Mouse (Mus musculus) forebrain, embryonic 11.5 days (tissue): ENCODE data around the gene Alox15. TPM values are rescaled to one million over a fixed set of nuclear protein-coding genes. Genes with fewer than 3 reads are reported as not detected.

Source experiments
- ATAC-seq: fragments of 200-750 bp; cut with Nextera tagmentation; replicated peaks from 2 replicates; pipeline ENCODE4 v1.8.0; 2017; ENCODE audit warnings: moderate TSS enrichment; ENCODE audit not compliant: low FRiP score
- DNase-seq: peaks from one replicate; pipeline ENCODE4 v3.0.0-alpha.2; 2017; ENCODE audit warnings: low spot score
- H3K27ac ChIP-seq: fragments of 300-500 bp; sonication (generic); 2 replicates; pipeline ENCODE4 v1.5.1; 2014; ENCODE audit warnings: low read depth, low read length
- H3K27me3 ChIP-seq: fragments of 300-500 bp; sonication (generic); 2 replicates; pipeline ENCODE4 v1.6.1; 2014; ENCODE audit warnings: mild to moderate bottlenecking, low read length, mixed read lengths; ENCODE audit not compliant: control insufficient read depth, insufficient read depth
- H3K36me3 ChIP-seq: fragments of 300-500 bp; sonication (generic); 2 replicates; pipeline ENCODE4 v1.6.1; 2014; ENCODE audit warnings: mild to moderate bottlenecking, low read length, moderate library complexity, mixed read lengths; ENCODE audit not compliant: control insufficient read depth, insufficient read depth
- H3K4me1 ChIP-seq: fragments of 300-500 bp; sonication (generic); replicated peaks from 2 replicates; pipeline ENCODE4 v1.6.1; 2014; ENCODE audit warnings: low read length, mixed read lengths; ENCODE audit not compliant: control insufficient read depth, insufficient read depth
- H3K4me2 ChIP-seq: fragments of 300-500 bp; sonication (generic); 2 replicates; pipeline ENCODE4 v1.6.1; 2014; ENCODE audit warnings: low read depth, mild to moderate bottlenecking, low read length, moderate library complexity, mixed read lengths; ENCODE audit not compliant: severe bottlenecking
- H3K4me3 ChIP-seq: fragments of 300-500 bp; sonication (generic); 2 replicates; pipeline ENCODE4 v1.5.1; 2014; ENCODE audit warnings: low read depth, low read length
- H3K9ac ChIP-seq: fragments of 300-500 bp; sonication (generic); 2 replicates; pipeline ENCODE4 v1.6.1; 2014; ENCODE audit warnings: low read length
- H3K9me3 ChIP-seq: fragments of 300-500 bp; sonication (generic); 2 replicates; pipeline ENCODE4 v1.6.1; 2016; ENCODE audit warnings: low read length, mixed read lengths; ENCODE audit not compliant: control insufficient read depth
- WGBS: fragments of 180-500 bp; shearing (Covaris S2); extraction: QIAGEN DNeasy Blood & Tissue Kit; methylation state at CpG from one replicate; pipeline ENCODE4 v1.1.7; 2014; 5-methylcytosine and 5-hydroxymethylcytosine counted together
- polyA plus RNA-seq: library from polyadenylated mRNA; unstranded; fragments of >200 nt; fragmentation: Nextera tagmentation; extraction: Ambion mirVana; gene quantifications from 2 replicates; pipeline ENCODE4 v1.2.1, GENCODE M21; 2014

Gene Alox15
- polyA plus RNA-seq, 1 experiment from 2014 or later, result 0.17 TPM

- H3K27me3 ChIP-seq, result peaks cover 15% of the 10 kb centered on the region
- no peaks in the 10 kb centered on the region for H3K4me1 ChIP-seq
- H3K9me3 ChIP-seq, result no peaks in the 10 kb centered on the region
- no peaks in the 10 kb centered on the region for H3K36me3 ChIP-seq
- H3K4me2 ChIP-seq, result no peak overlapping the region
- DNase-seq (no peak), ATAC-seq (no peak)
- H3K9ac ChIP-seq, result no peak overlapping the region
- H3K4me3 ChIP-seq, result no peak overlapping the region
- H3K27ac ChIP-seq, result no peak overlapping the region
- WGBS, result 90% methylated on average over 8 of the region's 8 CpGs
These were observed 27.1 kb downstream of the Alox15 start for GRCm38 (mm10) chr11:70324726-70325125.

GRCm38 (mm10) chr11:70322528-70322927 is 29.3 kb downstream of the Alox15 start, which contains the start of gene Alox12e:
Alox12e (minus strand) TSS chr11:70322628.
- Histone ChIP-seq H3K4me2 (0 out of 2 replicates have a peak within 1 kb of the TSS, but pooled peaks have one; percentile 27), H3K9me3 (no peaks in the 10 kb centered on the region)

GRCm38 (mm10) chr11:70321664-70322063 is 30.2 kb downstream of the Alox15 start:
- H3K9ac ChIP-seq, result no peak overlapping the region
- no peaks in the 10 kb centered on the region for H3K9me3 ChIP-seq
- under 1% methylated on average over 15 of the region's 15 CpGs for WGBS
- H3K27ac ChIP-seq, result no peak overlapping the region
- H3K4me3 ChIP-seq, result no peak overlapping the region
- H3K4me2 ChIP-seq, result 0 out of 2 replicates have a peak overlapping the region, but pooled peaks have one; percentile 27
- H3K4me1 ChIP-seq, result no peaks in the 10 kb centered on the region
- H3K27me3 ChIP-seq, result peaks cover 15% of the 10 kb centered on the region
- ATAC-seq, result no peak
- DNase-seq, result peak; percentile 87
- H3K36me3 ChIP-seq, result no peaks in the 10 kb centered on the region

More at GRCm38 (mm10) chr11:70322528-70322927, 29.3 kb downstream of the Alox15 start, which contains the start of gene Alox12e:
- Histone ChIP-seq H3K9ac (no peak within 1 kb of the TSS), H3K36me3 (no peaks in the 10 kb centered on the region), H3K4me3 (no peak within 1 kb of the TSS), H3K27me3 (peaks cover 15% of the 10 kb centered on the region), H3K27ac (no peak within 1 kb of the TSS), H3K4me1 (no peaks in the 10 kb centered on the region)
- WGBS, result 35% methylated on average over 7 of the region's 7 CpGs
- DNase-seq (no peak), ATAC-seq (no peak)

- Histone ChIP-seq H3K4me2 (no peak overlapping the region), H3K27ac (no peak overlapping the region), H3K4me3 (no peak overlapping the region), H3K4me1 (no peaks in the 10 kb centered on the region), H3K27me3 (peaks cover 15% of the 10 kb centered on the region), H3K9me3 (no peaks in the 10 kb centered on the region), H3K9ac (no peak overlapping the region), H3K36me3 (no peaks in the 10 kb centered on the region)
- ATAC-seq, result no peak
- WGBS, result 80% methylated on average over 12 of the region's 12 CpGs
- no peak for DNase-seq
These were observed 32.2 kb downstream of the Alox15 start for GRCm38 (mm10) chr11:70319614-70320013.

- Histone ChIP-seq H3K36me3 (no peaks in the 10 kb centered on the region), H3K4me1 (no peaks in the 10 kb centered on the region), H3K27me3 (no peaks in the 10 kb centered on the region), H3K4me3 (no peak overlapping the region), H3K27ac (no peak overlapping the region), H3K4me2 (no peak overlapping the region), H3K9me3 (no peaks in the 10 kb centered on the region), H3K9ac (no peak overlapping the region)
- 45% methylated on average over 7 of the region's 7 CpGs for WGBS
- no peak for DNase-seq
- ATAC-seq, result no peak
These were observed 38.0 kb downstream of the Alox15 start for GRCm38 (mm10) chr11:70313833-70314232.

GRCm38 (mm10) chr11:70309341-70309740 is 42.5 kb downstream of the Alox15 start:
- H3K36me3 ChIP-seq, result no peaks in the 10 kb centered on the region
- H3K27ac ChIP-seq, result no peak overlapping the region
- no peak for DNase-seq
- H3K4me3 ChIP-seq, result no peak overlapping the region
- H3K4me1 ChIP-seq, result no peaks in the 10 kb centered on the region
- H3K9ac ChIP-seq, result no peak overlapping the region
- H3K27me3 ChIP-seq, result no peaks in the 10 kb centered on the region
- H3K4me2 ChIP-seq, result no peak overlapping the region
- WGBS, result 35% methylated on average over 9 of the region's 9 CpGs
- H3K9me3 ChIP-seq, result no peaks in the 10 kb centered on the region
- no peak for ATAC-seq

GRCm38 (mm10) chr11:70308296-70308695 is 43.5 kb downstream of the Alox15 start:
- WGBS, result 95% methylated on average over 2 of the region's 2 CpGs
- no peak for DNase-seq

GRCm38 (mm10) chr11:70306159-70306558 is 45.7 kb downstream of the Alox15 start:
- H3K9ac ChIP-seq, result no peak overlapping the region
- no peaks in the 10 kb centered on the region for H3K36me3 ChIP-seq
- DNase-seq, result no peak

More at GRCm38 (mm10) chr11:70308296-70308695, 43.5 kb downstream of the Alox15 start:
- Histone ChIP-seq H3K4me2 (no peak overlapping the region), H3K9ac (no peak overlapping the region), H3K27me3 (no peaks in the 10 kb centered on the region), H3K4me3 (no peak overlapping the region), H3K4me1 (no peaks in the 10 kb centered on the region), H3K9me3 (no peaks in the 10 kb centered on the region), H3K27ac (no peak overlapping the region), H3K36me3 (no peaks in the 10 kb centered on the region)
- no peak for ATAC-seq

GRCm38 (mm10) chr11:70302293-70302692 is 49.5 kb downstream of the Alox15 start:
- H3K27ac ChIP-seq, result no peak overlapping the region
- DNase-seq (no peak), ATAC-seq (no peak)
- H3K9ac ChIP-seq, result no peak overlapping the region
- 85% methylated on average over 4 of the region's 4 CpGs for WGBS
- H3K4me2 ChIP-seq, result no peak overlapping the region
- no peaks in the 10 kb centered on the region; the same call in 1 of the 2 replicates for H3K9me3 ChIP-seq
- no peaks in the 10 kb centered on the region for H3K36me3 ChIP-seq
- H3K27me3 ChIP-seq, result no peaks in the 10 kb centered on the region
- H3K4me1 ChIP-seq, result no peaks in the 10 kb centered on the region
- no peak overlapping the region for H3K4me3 ChIP-seq

More at GRCm38 (mm10) chr11:70306159-70306558, 45.7 kb downstream of the Alox15 start:
- Histone ChIP-seq H3K27me3 (no peaks in the 10 kb centered on the region), H3K9me3 (no peaks in the 10 kb centered on the region; the same call in 1 of the 2 replicates), H3K27ac (no peak overlapping the region), H3K4me3 (no peak overlapping the region), H3K4me1 (no peaks in the 10 kb centered on the region), H3K4me2 (no peak overlapping the region)
- no peak for ATAC-seq
- WGBS, result 73% methylated on average over 7 of the region's 7 CpGs
